Mouse (Mus musculus): ENCODE data around the gene Bri3bp. TPM values are rescaled to one million over a fixed set of nuclear protein-coding genes. Genes with fewer than 3 reads are reported as not detected.
A peak's percentile ranks its signal among the peaks of the same experiment; 100 is the strongest.
"Not testable (repeated sequence)": the region's sequence is repeated elsewhere in the genome, so short reads cannot be mapped to it uniquely, and the experiment has no call there.

The Bri3bp gene
- total RNA-seq, 2 experiments from 2014 or later, result 105 to 106 TPM

DNA sequence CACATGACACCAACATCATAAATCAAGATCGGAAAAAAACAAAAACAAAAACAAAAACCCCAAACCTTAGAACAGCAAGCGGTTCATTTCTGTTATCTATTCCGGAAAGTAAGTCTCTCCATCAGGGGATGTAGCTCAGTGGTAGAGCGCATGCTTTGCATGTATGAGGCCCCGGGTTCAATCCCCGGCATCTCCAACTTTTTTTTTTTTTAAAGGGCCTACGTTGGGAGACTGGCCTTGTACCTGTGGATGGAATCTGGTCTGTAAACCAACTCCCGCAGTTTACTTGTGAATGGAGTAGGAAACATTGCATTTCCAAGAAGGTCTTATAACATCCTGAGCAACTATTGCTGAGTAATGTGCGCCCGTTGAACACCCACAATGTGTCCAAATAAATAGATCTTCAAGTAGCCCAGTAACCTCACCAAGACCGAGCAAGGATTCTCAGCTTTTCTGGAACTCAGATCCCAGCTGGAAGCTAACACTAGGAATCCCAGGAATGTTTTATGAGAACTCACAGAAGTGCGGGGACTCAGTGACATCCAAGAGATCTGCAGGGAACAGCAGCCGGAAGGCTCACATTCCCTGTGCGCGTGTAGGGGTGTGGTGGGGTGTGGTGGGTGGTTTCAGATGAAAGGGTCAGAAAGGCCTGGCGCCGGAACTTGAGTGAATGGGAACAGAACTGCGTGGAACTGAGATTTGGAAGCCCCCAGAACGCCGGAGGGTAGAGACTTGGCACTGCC, 31.8 kb upstream of the Bri3bp start:
- no peak for DNase-seq

DNA sequence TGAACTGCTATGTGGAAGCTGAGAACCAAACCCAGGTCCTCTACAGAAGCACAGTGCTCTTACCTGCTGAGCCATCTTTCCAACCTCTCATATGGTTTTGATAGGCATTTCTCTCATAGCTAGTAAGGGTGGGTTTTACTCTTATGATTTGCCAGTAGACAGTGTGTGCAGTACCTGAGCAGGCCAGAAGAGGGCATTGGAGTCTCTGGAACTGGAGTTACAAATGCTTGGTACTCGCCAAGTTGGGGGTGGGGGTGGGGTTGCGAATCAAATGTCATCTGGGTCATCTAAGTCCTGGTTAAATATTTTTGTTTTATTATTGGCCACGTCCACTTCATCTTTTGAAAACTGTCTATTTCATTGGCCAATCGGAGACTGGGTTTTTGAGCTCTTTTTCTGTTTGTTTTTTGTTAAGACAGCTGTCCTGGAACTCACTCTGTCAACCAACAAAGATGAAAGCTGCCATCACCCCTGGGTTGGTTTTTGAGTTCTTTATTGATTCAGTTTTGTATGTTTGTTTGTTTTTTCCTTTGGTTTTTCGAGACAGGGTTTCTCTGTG, 29.3 kb upstream of the Bri3bp start:
- DNase-seq, result no peak

DNA sequence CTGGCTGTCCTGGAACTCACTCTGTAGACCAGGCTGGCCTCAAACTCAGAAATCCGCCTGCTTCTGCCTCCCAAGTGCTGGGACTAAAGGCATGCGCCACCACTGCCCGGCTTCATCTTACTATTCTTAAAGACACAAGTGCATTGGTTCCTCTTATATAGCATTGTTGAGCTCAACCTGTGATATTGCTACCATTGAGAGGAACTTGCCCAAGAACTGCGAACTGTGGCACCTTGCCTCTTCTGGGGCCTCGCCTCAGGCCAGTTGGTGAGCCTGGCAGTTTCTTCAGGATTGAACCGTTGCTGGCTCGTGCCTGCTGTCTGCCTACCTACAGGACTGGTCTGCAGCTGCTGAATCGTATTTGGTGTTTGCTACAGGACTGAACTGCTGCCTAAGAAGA, 28.8 kb upstream of the Bri3bp start:
- not testable (repeated sequence) for DNase-seq

DNA sequence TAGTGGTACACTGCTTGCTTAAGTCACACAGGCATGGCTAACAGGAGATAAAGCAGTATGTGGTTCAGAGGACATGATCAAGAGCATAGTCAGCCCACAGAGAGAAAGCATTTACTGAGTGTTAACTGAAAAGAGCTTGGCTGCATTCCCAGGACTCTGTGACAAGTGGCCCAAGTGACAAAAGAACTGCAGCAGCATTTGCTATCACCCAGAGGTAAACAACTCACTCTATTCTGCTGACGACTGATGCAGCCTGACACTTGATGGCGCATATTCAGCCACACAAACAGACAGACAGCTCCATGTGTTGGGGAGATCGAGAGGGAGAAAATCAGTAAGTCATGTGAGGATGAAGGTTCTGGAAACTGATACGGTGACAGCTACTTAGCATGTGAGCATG, 27.6 kb upstream of the Bri3bp start:
- no peak for DNase-seq

DNA sequence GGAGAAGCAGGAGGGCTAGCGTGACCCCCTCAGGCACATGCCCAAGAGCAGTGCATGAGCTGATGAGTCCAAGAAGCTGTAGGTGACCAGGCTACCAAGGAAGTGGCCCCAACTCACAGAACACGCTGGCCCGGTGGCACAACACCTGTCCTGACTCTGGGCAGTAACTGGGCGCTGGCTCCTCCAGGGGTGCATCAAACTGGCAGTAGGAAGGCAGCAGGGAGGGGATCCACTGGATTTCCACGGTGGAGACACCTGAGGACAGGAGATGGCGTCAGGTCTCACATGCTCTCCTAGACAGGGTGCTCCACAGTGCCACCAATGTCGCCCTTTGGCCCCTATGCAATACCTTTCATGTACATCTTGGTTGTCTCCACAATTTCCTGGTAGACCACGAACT, 25.2 kb upstream of the Bri3bp start:
- no peak for DNase-seq

DNA sequence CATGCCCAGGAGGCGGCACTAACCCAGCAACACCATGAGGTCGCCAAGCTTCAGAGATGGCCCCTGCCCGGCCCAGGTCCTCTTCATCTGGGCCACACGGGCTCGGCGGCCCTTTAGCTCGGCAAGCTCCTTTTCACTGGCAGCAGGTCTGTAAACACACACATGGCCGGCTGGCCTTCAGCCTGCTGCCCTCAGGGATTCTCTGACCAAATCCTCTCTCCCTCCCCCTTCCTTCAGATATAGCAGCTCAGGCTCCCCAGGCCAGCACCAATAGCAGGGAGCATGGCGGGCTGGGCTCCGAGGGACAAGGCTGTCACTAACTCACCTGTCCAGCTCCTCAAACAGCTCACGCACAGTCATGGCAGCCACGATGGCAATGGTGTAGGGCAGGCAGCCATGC, 22.7 kb upstream of the Bri3bp start:
- DNase-seq, result no peak

DNA sequence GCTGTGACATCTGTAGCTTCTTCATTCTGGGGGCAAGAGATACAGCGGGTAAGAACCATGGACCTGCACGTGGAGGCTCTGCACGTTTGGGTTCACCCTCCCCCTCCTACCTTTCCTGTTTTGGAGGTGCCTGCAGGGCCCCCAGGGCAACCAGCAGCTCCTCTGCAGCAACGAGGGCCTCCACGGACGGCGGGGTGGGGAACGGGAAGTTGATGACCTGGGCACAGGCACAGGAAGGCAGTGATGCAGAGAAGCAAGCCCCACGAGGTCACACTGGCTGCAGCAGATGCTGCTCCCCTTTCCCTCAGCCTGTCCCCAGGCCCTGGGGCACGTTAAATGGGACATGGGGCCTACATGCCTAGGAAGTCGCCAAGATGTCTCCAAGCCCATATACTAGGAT, 22.2 kb upstream of the Bri3bp start:
- no peak for DNase-seq

DNA sequence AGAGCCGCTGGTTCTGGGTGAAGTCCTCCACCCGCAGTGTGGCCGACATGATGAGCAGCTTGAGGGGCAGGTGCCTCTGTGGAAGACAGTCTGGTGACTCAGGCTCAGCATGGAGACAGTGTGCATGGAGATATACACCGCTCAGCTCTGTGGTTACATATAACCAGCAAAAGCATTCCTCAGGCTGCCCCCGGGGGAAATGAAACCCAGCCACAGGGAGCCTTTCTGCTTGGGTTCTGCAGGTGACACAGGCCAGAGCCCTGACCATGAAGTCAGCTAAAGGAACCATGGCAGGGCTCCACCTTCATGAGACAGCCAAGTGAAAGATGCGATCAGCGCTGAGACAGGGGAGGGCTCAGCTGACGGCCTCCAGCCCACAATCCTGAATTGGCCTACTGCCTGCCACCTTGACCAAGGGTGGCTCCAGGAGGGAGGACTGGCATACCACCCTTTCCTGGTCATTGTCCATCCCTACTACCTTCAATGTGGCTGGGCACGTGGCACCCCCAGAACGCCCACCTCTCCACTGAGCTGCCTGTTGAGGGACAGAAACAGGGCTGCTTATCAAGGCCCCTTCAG, 15.6 kb upstream of the Bri3bp start:
- no peak for DNase-seq

DNA sequence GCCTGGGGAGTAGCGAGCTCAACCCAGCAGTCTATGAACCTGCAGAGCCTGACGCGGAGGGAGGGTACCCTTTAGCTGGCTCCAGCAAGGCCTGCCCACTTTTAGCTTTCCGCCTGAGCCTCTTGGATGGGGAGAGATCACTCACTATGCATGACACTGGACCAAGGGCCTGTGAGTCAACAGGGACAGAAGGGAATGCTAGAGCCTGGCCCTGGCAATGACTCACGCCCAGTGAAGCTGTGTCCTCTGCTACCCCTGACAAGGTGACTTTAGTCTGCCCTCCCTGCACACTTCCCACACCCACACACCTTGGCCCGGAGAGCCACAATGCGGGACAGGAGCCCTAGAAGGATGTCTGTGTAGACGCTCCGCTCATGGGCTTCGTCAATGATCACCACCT, 15.0 kb upstream of the Bri3bp start:
- DNase-seq, result no peak

DNA sequence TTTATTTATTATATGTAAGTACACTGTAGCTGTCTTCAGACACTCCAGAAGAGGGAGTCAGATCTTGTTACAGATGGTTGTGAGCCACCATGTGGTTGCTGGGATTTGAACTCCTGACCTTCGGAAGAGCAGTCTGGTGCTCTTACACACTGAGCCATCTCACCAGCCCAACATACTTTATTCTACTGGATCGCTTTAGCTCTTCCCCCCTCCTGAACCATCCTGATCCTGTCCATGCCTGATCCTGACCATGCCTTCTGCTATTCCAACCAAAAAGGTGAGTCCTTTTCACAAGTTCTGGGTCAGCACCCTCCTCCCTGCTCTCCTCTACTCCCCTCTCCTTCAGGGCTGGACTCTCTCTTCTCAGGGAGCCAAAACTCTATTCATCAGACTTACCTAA, 9.0 kb upstream of the Bri3bp start:
- DNase-seq, result not testable (repeated sequence)

DNA sequence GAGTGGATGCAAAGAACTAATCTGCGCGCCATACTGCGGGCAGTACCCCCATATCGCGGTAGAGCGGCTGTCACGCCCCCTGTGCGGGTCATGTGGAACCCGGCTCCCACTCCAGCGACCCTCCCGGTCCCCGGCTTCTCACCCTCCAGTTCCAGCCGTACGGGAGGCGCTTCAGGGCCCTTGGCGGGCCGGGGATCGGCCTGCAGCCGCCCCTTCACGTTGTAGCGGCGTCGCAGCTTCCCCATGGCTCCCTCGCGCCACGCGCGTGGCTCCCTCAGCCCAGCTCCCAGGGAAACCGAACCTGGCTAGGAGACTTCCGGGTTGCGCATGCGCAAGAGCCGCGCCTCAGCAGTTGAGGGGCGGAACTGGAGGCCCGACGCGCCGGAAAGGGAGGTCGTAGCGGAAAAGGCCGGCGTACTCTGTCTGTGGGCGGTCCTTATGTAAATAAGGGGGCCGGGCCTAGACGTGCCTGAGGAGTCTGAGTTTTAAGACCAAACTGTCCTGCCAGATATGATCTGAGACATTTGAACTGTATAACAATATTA, 7.5 kb upstream of the Bri3bp start, which contains the start of gene Dhx37:
Dhx37 (minus strand) TSS at position 329 of the 545 bp plus-strand sequence.
- DNase-seq, result peak; percentile 91 to 93

DNA sequence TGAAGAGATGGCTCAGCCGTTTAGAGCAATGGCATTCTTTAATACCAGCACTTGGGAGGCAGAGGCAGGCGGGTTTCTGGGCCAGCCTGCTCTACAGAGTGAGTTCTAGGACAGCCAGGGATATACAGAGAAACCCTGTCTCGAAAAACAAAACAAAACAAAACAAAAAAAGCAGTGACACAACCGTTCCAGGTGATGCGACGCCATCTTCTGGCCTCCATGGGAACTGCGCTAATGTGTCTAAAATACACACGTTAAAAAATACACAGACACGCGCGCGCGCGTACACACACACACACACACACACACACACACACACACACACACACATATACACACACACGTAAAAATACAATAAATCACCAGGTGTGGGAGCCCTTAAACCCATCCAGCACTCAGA, 7.0 kb upstream of the Bri3bp start:
- not testable (repeated sequence) for DNase-seq

DNA sequence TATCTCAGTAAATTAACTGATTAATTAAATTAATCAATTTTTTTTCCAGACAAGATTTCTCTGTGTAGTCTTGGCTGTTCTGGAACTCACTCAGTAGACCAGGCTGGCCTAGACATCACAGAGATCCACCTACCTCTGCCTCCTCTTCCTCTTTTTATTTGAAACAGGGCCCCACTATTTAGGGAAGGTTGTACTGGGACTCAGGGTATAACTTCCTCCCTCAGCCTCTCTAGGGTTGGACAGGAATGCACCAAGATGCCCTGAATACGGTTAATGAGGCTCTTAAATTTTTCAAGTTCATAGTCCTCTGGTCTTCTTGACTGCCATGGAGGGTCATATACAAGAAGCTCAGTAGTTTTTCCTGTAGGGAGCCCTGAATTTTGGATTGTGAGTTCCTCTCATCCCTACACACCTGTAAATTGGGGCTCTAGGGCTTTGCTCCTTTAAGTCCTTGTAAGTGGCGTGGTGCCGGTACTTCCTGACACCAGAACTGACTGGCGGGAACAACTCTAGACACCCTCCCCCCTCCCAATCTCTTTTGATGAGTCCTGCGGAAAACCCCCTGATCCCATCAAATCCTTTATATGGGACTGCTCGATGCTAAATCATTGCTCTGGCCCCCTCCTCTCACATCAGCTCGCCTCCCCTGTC, 660 bp upstream of the Bri3bp start:
- DNase-seq, result no peak

DNA sequence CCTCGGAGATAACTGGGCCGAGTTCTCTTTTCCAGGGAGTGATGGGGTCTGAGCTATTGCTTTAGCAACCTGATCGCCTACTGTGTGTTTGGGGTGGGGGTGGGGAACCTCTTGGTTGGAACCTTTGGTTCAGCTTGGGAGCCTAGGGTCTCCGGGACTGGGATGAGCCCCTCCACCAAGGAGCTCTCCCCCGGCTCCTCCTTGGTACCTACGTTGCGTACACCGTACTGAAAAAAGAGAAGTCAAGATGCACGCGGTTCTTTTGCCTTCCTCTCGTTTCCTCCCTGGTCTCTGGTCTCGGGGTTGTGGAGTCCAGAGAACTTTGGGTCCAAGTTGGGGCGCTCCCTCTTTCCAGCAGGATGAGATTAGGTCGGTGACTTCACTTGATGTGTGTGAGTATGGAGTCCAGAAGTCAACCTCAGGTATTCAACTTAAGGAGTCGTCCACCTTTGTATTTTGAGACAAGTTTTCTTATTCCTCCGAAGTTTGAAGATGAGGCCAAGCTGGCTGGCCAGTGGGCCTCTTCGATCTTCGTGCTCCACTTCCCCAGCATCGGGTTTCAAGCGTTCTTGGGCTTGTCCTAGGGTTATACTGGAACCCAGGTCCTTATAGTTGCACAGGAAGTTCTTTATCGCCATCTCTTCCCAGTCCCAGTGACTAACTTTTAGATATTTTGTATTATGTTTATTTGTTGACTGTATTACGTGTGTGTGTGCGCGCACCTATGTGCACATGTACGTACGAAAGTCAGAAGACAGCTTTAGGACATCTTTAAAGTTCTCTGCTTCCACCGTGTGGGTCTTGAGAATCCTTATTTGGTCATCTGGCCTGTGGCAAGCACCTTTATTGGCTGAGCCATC, 998 bp downstream of the Bri3bp start:
- no peak for DNase-seq

DNA sequence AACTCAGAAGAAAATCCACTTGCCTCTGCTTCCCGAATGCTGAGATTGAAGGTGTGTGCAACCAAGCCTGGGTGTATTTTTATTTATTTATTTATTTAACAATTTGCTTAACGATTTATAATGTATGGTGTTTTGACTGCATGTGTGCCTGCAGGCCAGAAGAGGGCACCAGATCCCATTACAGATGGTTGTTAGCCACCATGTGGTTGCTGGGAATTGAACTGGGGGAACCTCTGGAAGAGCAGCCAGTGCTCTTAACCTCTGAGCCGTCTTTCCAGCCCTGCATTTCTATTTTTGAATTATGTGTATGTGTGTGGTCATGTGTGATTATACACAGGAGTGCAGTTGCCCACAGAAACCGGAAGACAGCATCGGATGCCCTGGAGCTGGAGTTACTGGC, 2.0 kb downstream of the Bri3bp start:
- no peak for DNase-seq

DNA sequence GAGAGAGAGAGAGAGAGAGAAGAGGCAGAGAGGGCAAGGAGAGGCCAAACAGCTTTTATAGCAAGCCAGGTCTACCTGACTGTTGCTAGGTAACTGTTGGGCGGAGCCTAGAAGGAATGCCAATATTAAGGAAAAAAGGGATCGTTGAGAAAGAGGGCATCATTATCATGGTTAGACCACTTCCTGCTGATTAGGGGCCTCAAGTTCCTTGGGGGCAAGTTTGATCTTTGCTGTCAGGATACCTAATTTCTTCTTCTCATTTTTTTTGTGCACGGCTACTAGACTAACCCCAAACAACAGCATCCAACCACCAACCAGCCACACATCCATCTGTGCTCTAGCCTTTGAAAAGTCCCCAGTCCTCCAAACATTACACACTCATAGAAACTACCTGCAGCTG, 2.5 kb downstream of the Bri3bp start:
- no peak for DNase-seq

DNA sequence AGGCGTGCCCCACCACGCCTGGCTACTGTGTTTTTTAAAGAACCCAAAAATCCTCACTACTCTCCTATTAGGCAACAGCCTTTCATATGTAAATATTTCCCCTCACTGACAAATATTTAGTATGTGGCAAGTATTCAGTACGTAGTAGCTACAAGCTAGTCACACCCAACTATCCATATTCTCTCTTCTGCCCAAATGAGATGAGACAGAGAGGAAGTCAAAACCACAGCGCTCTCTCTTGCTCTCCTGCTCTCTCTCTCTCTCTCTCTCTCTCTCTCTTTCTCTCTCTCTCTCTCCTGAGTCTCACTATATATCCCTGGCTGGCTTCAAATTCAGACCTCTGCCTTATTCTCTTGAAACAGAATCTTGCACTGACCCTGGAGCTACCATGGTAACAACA, 3.2 kb downstream of the Bri3bp start:
- DNase-seq, result no peak

DNA sequence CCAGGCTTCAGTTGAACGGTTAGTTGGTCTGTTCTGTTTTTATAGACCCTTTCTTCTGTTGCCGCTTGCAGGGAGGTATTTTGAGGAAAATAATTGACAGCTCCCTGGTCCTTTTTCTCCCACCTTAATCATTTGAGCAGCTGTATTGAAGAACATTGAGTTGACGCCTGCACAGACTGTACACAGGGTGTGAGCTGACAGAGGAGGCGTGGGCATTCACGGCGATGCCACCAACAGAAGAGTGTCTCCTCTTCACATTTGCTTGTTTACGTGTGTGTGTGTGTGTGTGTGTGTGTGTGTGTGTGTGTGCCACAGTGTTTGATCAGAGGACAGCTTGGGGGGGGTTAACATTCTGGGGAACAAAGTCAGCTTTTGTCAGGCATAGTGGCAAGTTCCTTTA, 5.0 kb downstream of the Bri3bp start:
- peak in 1 of 2 experiments; percentile 48 for DNase-seq

DNA sequence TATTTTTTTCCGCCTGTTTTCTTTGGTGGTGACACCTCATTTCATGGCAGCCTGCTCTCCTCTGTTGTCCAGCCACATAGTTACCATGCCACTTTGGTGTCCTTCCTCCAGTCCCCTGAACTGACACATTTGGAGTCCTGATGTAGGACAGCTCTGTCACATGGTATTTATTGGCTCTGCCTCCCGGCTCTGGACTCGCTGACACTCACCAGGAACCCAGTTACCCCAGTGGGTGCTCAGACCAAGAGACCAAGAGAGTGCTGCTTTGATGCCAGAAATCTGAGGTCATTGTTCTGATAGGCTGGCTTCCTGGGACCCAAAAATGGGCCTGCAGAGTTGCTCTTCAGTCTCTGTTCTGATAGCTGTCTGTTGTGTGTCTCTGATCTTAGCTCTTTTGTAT, 6.7 kb downstream of the Bri3bp start:
- DNase-seq, result no peak

DNA sequence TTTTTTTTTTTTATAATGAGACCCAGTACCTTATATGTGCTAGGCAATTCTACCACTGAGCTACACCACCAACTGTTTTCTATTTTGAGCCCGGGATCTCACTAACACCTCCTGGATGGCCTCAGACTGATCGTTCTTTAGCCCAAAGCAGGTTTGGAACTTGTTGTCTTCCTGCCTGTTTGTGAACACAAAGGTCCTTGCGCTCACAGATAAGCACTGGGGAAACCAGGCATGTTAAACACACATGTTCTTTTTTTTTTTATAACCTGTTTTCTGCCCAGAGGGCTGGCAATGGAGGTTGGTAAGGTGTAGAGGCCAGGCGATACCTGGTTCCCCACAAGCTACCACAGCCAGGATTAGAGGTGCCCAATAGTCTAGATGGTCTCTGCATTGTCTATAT, 7.3 kb downstream of the Bri3bp start:
- DNase-seq, result no peak

DNA sequence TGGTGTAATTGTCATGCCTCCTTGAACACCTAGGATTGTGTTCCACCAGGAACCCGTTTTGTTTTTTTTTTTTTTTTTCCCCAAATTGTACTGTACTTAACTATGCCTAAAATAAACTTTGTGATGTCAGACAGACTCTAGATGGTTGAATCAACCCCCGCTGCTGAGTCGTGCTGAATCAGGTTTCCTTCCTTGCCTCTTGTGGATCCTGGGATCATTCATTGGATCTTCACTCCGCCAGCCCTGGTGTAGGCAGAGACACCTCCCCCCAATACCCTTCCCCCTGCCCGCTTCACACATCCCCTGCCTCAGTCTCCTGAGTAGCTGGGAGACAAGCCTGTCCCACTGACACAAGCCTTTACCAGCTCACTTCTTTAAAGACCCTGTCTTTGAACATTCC, 7.9 kb downstream of the Bri3bp start:
- DNase-seq, result no peak

DNA sequence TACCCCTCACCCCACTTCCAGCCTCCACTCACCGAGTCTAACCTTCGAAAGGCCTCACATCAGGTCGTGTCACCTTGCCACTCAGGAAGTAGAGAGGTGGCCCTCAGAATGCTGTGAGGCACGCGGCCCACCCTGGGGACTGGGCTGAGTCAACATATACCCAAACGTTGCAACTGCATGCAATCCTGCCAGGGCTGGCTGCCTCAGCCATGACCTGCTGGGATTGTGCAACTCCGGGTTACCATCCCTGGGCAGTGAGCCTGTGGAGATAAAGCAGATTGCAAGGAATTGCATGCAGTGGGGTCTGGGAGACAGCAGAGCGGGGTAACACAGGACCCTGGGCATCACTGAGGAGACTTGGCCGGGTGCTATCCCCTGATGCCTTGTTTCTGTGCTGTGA, 11.2 kb downstream of the Bri3bp start:
- no peak for DNase-seq

All from layer of hippocampus, postnatal 36 days (tissue).